Mouse (Mus musculus): ENCODE measurements around the gene Hectd1.

DNA sequence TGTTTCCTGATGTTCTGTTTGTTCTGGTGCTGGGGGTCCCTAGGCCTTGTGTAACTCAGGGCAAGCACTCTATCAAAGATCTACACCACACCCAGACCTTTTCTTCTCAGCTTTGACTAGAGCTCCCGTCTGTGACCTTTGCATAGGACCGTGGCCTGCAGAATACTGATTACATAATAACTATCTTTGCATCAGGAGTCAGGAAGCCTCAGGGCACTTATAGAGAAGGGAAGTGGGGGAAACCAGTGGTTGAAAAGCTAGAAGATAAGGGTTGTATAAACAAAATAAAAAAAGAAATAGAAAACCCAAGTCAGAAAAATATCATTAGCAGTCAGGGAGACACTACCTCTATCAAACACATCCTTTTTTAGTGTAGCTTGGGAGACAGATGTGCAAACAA, 20.6 kb upstream of the Hectd1 start:
- TF ChIP-seq GATA1 (IDR thresholded peaks at IDR 0.05; ENCODE audit: low read length) (0 out of 2 replicates have a peak, but pooled peaks have one; percentile 14), TAL1 (IDR thresholded peaks at IDR 0.05; ENCODE audit: low read length) (0 out of 3 replicates have a peak, but pooled peaks have one; percentile 20)

Data from erythroblast, embryonic 14.5 days (primary cell).